Mouse (Mus musculus) heart, adult 9 months (tissue): Measurements from ENCODE around the gene Hemgn.

Experiments
- DNase-seq, 2 experiments: peaks; one replicate each; pipeline ENCODE4 v3.0.0; 2022; ENCODE audit warnings: low spot score in 2 of 2

The Hemgn gene

DNA sequence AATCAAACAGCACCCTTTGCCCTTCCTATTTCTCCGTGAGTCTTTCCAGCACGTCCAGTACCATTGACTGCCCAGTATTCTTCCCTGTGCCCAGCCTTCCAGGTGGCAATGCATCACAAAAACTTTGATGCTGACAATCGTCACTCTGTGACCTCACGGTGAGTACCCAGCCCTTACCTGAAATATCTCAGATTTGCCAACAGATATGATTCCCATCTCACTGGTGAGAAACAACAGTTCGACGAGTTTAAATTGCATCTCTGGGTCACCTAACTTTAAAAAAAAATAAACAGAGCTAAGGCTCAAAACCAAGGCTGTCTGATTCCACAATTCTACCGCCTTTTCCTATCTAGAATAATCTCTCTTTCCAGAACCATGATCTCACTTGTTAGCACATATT is at the start of gene Hemgn:
TSS of gene Hemgn (minus strand) at position 101 of the 400 bp plus-strand sequence.
- DNase-seq: no peak

DNA sequence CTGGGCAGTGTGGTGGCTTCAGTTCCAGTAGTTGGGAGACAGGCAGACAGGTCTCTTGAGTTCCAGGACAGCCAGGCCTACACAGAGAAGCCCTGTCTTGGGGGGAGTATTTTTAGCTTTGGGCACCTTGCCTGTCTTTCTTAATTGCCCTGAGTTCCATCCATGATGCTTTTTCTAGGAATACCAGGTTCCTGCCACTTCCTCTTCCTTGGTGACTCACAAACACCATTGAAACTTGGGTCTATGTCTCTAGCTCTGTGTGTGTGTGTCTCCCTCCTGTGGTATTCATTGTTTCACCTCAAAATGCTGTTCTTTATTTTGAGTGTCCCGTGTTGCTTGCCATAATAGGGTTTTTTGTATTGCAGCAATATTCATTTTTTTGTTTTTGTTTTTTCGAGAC is 45.1 kb upstream of the Hemgn start:
- DNase-seq: no peak

DNA sequence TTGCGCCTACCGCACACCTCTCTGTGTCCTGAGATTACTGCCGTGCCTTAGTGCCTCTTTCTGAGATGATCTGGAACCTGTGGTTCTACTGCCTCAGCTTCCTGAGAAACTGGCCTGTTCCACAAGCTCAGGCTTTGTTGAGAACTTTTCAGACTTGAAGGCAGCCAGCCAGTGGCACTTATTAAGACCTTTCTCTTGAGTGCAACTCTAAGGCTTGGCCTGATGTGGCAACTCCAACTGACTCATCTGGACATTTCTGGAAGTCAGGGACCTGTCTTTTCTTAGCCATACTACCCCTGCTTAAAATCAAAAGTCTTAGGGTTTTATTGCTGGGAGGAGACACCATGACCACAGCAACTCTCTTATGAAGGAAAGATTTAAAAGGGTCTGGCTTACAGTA is 43.9 kb upstream of the Hemgn start:
- DNase-seq: no peak

DNA sequence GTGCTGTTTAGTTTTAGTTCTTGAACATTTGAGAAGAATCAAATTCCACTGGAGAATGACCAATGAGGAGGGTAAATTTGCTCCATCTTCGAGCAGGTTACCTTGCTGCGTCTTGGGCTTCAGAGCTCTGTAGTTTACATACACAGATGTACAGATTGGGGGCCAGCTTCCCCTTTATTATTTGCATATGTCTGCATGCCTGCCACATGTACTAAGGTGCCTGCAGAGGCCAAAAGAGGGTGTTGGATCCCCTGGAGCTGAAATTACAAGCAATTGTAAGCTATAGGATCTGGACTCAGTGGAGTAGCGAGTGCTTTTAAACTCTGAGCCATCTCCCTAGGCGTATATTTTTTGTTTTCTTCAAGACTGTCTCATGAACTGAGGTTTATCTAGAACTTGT is 43.5 kb upstream of the Hemgn start:
- DNase-seq: no peak

- no peak for DNase-seq
These were observed 41.0 kb upstream of the Hemgn start for GRCm38 (mm10) chr4:46454097-46454864.

DNA sequence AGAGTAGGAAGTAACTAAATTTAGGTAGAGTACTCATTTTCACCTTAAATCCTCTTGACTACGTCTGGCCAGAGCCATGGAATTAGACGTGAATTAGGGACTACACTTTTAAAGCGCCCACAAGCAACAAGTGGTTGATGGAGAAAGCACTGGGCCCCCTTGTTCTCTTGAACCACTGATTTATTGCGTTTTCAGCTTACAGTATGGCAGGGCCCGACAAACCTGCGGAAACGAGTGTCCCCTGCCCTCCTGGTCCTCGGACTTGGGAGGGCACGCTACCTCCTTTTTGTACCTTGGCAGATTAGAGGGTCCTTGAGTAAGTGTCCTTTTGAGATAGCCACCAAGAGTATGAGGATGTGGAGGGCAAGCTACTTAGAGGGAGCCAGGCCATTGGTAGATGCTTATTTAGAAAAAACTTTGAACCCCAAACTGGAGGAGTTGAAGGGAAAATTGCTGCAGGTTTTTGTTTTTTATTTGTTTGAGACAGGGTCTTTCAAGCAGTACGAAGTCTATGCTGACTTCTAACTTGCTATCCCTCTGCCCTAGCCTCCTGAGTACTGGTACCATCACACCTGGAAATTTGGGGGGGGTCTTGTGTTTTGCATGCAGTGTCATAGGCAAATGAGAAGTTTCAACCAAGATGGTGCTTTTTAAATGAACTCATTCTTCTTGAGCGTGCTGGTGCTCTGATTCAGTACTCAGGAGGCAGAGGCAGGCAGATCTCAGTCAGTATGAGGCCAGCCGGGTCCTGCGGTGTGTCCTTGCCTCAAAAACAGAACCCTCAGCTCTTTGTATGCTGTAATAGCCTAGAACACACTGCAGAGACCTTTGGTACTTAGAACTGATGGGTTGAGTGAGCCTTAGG is 39.8 kb upstream of the Hemgn start:
- no peak for DNase-seq

DNA sequence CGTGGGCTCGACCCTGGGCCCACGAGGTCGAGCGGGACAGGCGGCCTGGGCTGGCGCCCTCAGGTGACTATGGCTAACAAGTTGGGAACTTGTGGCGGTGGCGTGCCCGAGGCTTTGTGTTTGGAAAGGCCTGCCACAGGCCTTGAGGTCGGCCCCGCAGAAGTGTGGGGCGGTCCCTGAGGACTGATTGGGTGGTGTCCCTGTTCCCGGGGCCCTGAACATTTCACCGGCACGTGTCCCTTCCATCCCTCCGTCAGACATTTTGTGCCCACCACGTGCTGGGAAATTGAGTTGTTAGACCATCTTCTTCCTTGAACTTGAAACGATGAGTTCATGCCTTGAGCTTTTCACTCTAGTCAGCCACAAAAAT is 39.2 kb upstream of the Hemgn start:
- peak; percentile 49 to 62 for DNase-seq

DNA sequence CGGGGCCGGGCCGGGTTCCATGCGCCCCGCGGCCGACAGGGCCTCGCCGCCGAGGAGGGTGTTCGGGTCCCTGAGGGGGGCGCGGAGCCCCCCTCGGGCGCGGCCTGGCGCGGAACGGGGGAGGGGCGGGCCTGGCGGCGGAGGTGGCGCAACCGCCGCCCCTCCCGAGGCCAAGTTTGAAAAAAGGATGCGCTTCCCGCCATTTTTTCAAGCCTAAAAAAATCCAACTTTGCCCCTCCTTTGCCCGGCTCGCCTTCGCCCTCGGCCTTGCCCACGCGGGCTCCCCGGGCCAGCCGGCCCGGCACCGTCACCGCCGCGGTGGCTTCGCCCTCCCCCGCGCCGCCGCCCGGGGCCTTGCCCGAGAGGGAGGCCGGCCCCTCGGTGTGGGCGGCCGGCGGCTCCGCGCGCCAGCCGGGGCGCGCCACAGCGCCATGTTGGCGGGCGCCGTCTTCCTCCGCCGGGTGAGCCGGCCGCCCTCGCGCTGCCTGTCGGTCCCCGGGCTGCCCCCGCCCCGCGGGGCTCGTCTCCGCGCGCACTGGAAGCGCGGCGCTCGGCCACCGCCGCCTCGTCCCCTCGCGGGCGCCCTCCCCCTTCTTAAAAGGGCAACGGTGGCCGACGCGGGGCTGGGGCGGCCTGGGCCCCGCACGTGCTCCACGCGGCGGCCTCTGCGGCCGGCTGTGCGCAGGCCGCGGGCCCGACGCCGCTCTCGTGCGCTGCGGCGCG is 38.6 kb upstream of the Hemgn start:
- DNase-seq: peak; percentile 75 to 77

- DNase-seq: peak; percentile 68 to 74
These were observed 38.0 kb upstream of the Hemgn start for GRCm38 (mm10) chr4:46451240-46451757.

GRCm38 (mm10) chr4:46450519-46451131 is 37.3 kb upstream of the Hemgn start, which contains the start of gene Anp32b:
Anp32b (plus strand) TSS chr4:46450902.
- peak; percentile 91 to 92 for DNase-seq

DNA sequence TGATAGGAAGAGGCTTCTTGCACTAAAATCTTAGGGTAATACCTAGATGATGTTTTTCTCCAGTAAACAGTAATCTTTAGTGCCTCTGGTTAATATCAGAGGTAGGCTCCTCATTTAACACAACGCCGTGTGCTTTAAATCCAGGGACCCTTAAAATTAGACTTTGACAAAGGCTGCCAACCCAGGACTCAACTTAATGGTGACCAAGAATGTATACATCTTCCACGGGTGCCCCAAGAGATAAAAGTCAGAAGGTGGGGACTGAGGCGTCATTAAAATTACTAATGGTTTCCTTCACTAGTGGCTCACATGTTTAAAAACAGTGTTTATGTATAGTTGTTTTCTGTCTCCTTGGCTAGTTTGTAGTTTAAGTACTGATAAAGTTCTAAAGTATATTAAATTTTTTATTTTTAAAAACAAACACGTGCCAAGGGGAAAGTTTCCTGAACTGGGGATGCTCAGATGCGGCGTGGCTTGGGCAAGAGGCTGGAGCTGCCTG is 36.8 kb upstream of the Hemgn start:
- DNase-seq: no peak

DNA sequence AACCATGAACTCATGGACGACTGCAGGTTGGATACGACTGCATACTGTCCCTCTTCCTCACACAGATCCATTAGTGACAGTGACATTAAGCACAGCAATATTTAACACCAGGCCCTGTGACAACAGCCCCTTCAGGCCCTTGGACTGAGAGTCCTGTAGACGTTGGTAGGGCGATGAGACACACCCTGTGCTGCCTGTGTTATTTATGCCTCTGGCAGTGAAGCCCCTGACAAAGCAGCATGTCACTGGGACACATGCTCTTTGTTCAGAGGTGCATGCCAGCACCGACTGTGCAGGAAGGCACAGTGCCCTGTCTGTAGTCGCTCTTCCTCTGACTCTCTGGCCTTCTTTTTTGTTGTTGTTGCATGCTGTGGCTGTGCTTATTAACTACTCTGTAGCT is 35.6 kb upstream of the Hemgn start:
- no peak for DNase-seq

DNA sequence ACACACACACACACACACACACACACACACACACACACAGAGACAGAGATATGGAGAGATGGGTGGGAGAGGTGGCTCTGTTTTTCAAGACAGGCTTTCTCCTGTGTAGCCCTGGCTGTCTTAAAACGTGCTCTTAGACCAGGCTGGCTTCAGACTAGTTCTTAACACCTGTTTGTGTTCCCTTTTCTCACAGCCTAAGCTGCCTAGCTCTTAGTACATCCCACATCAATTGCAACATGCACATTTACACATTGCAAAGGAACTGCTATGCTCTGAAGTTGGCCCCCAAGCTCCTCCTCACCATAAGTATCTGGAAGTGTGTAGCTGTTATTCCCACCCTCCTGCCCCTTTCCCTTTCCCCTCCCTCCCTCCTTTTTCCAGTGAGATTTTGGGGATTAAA is 34.2 kb upstream of the Hemgn start:
- no peak for DNase-seq

- DNase-seq: no peak
These were observed 32.1 kb upstream of the Hemgn start for GRCm38 (mm10) chr4:46445237-46445945.

- no peak for DNase-seq
These were observed 29.2 kb upstream of the Hemgn start for GRCm38 (mm10) chr4:46442501-46442900.

DNA sequence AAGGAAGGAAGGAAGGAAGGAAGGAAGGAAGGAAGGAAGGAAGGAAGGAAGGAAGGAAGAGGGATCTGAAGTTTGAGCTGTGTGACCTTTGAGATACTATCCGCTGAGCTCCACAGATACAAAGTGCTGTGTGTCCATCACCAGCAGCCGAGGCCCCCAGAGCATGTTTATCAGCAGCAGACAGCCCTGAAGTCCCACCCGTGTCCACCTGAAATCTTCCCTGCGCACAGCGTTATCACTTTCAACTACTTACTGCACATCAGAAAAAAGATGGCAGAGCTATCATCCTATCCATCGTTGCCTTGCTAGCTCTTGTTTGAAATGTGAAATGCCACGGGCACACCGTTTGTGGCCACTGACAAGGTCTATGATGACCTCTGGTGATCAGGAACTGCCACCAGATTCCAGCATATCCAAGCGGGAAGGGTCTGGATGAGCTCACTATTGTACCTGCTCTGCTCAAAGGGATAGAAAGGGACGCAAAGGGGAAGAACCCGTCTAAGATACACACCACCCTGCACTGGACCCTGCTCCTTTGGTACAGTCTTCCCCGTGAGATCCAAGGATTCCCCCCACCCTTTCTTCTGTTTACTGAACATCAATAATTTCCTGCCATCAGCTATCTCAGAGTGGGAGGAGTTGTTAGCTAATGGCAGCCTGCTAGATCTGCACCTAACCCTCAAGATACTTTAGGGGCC is 19.2 kb upstream of the Hemgn start:
- DNase-seq: no peak

- DNase-seq: no peak
These were observed 15.7 kb upstream of the Hemgn start for GRCm38 (mm10) chr4:46428903-46429499.

- DNase-seq: no peak
These were observed 9.3 kb upstream of the Hemgn start for GRCm38 (mm10) chr4:46422625-46423024.

GRCm38 (mm10) chr4:46418851-46419250 is 5.5 kb upstream of the Hemgn start:
- no peak for DNase-seq

DNA sequence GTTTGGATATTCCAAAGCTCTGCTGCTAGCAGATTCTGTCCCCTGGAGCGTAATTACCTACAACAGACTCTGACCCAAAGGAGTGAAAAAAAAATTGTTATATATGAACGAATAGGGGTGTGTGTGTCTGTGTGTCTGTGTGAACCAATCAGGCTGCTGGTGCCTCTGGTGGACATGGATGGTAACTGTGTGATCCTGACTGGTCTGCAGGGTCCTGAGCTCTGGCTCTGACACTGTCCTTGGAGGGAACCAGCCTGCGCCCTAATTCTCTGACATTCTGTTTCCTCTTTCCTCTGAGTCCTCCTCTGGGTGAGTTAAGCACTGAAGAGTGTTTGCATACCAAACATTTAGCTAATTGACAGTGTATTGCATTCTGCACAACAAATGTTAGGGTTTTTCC is 4.2 kb upstream of the Hemgn start:
- DNase-seq: no peak
